Mouse (Mus musculus): Measurements from ENCODE around the gene Nudt19. TPM values are rescaled to one million over a fixed set of nuclear protein-coding genes. Genes with fewer than 3 reads are reported as not detected.
"Not testable (repeated sequence)": the region's sequence is repeated elsewhere in the genome, so short reads cannot be mapped to it uniquely, and the experiment has no call there.

Nudt19 gene
- polyA plus RNA-seq, 1 experiment from 2014 or later: 117 TPM

GRCm38 (mm10) chr7:35582719-35583118 lies 26.6 kb upstream of the Nudt19 start:
- ATAC-seq (replicated peaks; ENCODE audit: low FRiP score, low TSS enrichment, low read depth) (no peak), DNase-seq (ENCODE audit: low spot score) (no peak)
- Histone ChIP-seq H3K27me3 (replicated peaks; ENCODE audit: control insufficient read depth, insufficient read depth, low read length) (peaks cover 22% of the 10 kb centered on the region), H3K36me3 (ENCODE audit: control insufficient read depth, insufficient read depth, low read length) (no peaks in the 10 kb centered on the region), H3K27ac (ENCODE audit: low read depth) (no peak overlapping the region), H3K4me2 (ENCODE audit: low read length) (no peak overlapping the region), H3K4me3 (ENCODE audit: low read depth, low read length) (no peak overlapping the region), H3K9me3 (ENCODE audit: control insufficient read depth, low read length) (no peaks in the 10 kb centered on the region), H3K4me1 (replicated peaks; ENCODE audit: control insufficient read depth, insufficient read depth, low read length) (peaks cover 6% of the 10 kb centered on the region), H3K9ac (ENCODE audit: low read length) (no peak overlapping the region)
- WGBS: 67% methylated on average over 5 of the region's 5 CpGs

GRCm38 (mm10) chr7:35579849-35580248 lies 23.7 kb upstream of the Nudt19 start:
- Histone ChIP-seq H3K9me3 (ENCODE audit: control insufficient read depth, low read length) (no peaks in the 10 kb centered on the region), H3K27ac (ENCODE audit: low read depth) (no peak overlapping the region), H3K4me3 (ENCODE audit: low read depth, low read length) (no peak overlapping the region), H3K4me2 (ENCODE audit: low read length) (no peak overlapping the region), H3K27me3 (replicated peaks; ENCODE audit: control insufficient read depth, insufficient read depth, low read length) (peaks cover 20% of the 10 kb centered on the region), H3K9ac (ENCODE audit: low read length) (no peak overlapping the region), H3K4me1 (replicated peaks; ENCODE audit: control insufficient read depth, insufficient read depth, low read length) (no peaks in the 10 kb centered on the region), H3K36me3 (ENCODE audit: control insufficient read depth, insufficient read depth, low read length) (no peaks in the 10 kb centered on the region)
- DNase-seq (ENCODE audit: low spot score) (peak; percentile 63), ATAC-seq (replicated peaks; ENCODE audit: low FRiP score, low TSS enrichment, low read depth) (no peak)
- 37% methylated on average over 4 of the region's 4 CpGs for WGBS

- H3K4me3 ChIP-seq (ENCODE audit: low read depth, low read length); H3K4me2 ChIP-seq (ENCODE audit: low read length); H3K9me3 ChIP-seq (ENCODE audit: control insufficient read depth, low read length); H3K9ac ChIP-seq (ENCODE audit: low read length); H3K36me3 ChIP-seq (ENCODE audit: control insufficient read depth, insufficient read depth, low read length); H3K27ac ChIP-seq (ENCODE audit: low read depth); H3K27me3 ChIP-seq (replicated peaks; ENCODE audit: control insufficient read depth, insufficient read depth, low read length); DNase-seq (ENCODE audit: low spot score); ATAC-seq (replicated peaks; ENCODE audit: low FRiP score, low TSS enrichment, low read depth); H3K4me1 ChIP-seq (replicated peaks; ENCODE audit: control insufficient read depth, insufficient read depth, low read length): not testable (repeated sequence)
- 28% methylated on average over 6 of the region's 6 CpGs for WGBS
Observed at GRCm38 (mm10) chr7:35570883-35571282, 14.8 kb upstream of the Nudt19 start.

- not testable (repeated sequence) for H3K9me3 ChIP-seq (ENCODE audit: control insufficient read depth, low read length); DNase-seq (ENCODE audit: low spot score); H3K27me3 ChIP-seq (replicated peaks; ENCODE audit: control insufficient read depth, insufficient read depth, low read length); H3K4me3 ChIP-seq (ENCODE audit: low read depth, low read length); H3K4me2 ChIP-seq (ENCODE audit: low read length); H3K27ac ChIP-seq (ENCODE audit: low read depth); H3K9ac ChIP-seq (ENCODE audit: low read length); H3K4me1 ChIP-seq (replicated peaks; ENCODE audit: control insufficient read depth, insufficient read depth, low read length); ATAC-seq (replicated peaks; ENCODE audit: low FRiP score, low TSS enrichment, low read depth); H3K36me3 ChIP-seq (ENCODE audit: control insufficient read depth, insufficient read depth, low read length)
- 86% methylated on average over 4 of the region's 4 CpGs for WGBS
Observed at GRCm38 (mm10) chr7:35569724-35570123, 13.6 kb upstream of the Nudt19 start.

GRCm38 (mm10) chr7:35565965-35566364 lies 9.9 kb upstream of the Nudt19 start:
- H3K27me3 ChIP-seq (replicated peaks; ENCODE audit: control insufficient read depth, insufficient read depth, low read length); ATAC-seq (replicated peaks; ENCODE audit: low FRiP score, low TSS enrichment, low read depth); H3K4me2 ChIP-seq (ENCODE audit: low read length); H3K36me3 ChIP-seq (ENCODE audit: control insufficient read depth, insufficient read depth, low read length); H3K9ac ChIP-seq (ENCODE audit: low read length); H3K27ac ChIP-seq (ENCODE audit: low read depth); H3K4me3 ChIP-seq (ENCODE audit: low read depth, low read length); DNase-seq (ENCODE audit: low spot score); H3K9me3 ChIP-seq (ENCODE audit: control insufficient read depth, low read length); H3K4me1 ChIP-seq (replicated peaks; ENCODE audit: control insufficient read depth, insufficient read depth, low read length): not testable (repeated sequence)
- 73% methylated on average over 13 of the region's 13 CpGs for WGBS

GRCm38 (mm10) chr7:35564872-35565271 lies 8.8 kb upstream of the Nudt19 start:
- H3K4me3 ChIP-seq (ENCODE audit: low read depth, low read length); H3K27ac ChIP-seq (ENCODE audit: low read depth); H3K9me3 ChIP-seq (ENCODE audit: control insufficient read depth, low read length); H3K36me3 ChIP-seq (ENCODE audit: control insufficient read depth, insufficient read depth, low read length); DNase-seq (ENCODE audit: low spot score); ATAC-seq (replicated peaks; ENCODE audit: low FRiP score, low TSS enrichment, low read depth); H3K9ac ChIP-seq (ENCODE audit: low read length); H3K4me2 ChIP-seq (ENCODE audit: low read length); H3K4me1 ChIP-seq (replicated peaks; ENCODE audit: control insufficient read depth, insufficient read depth, low read length); H3K27me3 ChIP-seq (replicated peaks; ENCODE audit: control insufficient read depth, insufficient read depth, low read length): not testable (repeated sequence)
- 85% methylated on average over 10 of the region's 10 CpGs for WGBS

GRCm38 (mm10) chr7:35564067-35564865 lies 8.2 kb upstream of the Nudt19 start:
- no peak for DNase-seq (ENCODE audit: low spot score)

GRCm38 (mm10) chr7:35563071-35563470 lies 7.0 kb upstream of the Nudt19 start:
- H3K9me3 ChIP-seq (ENCODE audit: control insufficient read depth, low read length): no peaks in the 10 kb centered on the region
- H3K27ac ChIP-seq (ENCODE audit: low read depth): no peak overlapping the region
- DNase-seq (ENCODE audit: low spot score): no peak

More at GRCm38 (mm10) chr7:35564067-35564865, 8.2 kb upstream of the Nudt19 start:
- no peak for ATAC-seq (replicated peaks; ENCODE audit: low FRiP score, low TSS enrichment, low read depth)
- no peak overlapping the region for H3K4me2 ChIP-seq (ENCODE audit: low read length)
- no peaks in the 10 kb centered on the region for H3K4me1 ChIP-seq (replicated peaks; ENCODE audit: control insufficient read depth, insufficient read depth, low read length)
- no peak overlapping the region for H3K4me3 ChIP-seq (ENCODE audit: low read depth, low read length)
- H3K27me3 ChIP-seq (replicated peaks; ENCODE audit: control insufficient read depth, insufficient read depth, low read length): no peaks in the 10 kb centered on the region
- H3K9me3 ChIP-seq (ENCODE audit: control insufficient read depth, low read length): no peaks in the 10 kb centered on the region
- H3K36me3 ChIP-seq (ENCODE audit: control insufficient read depth, insufficient read depth, low read length): no peaks in the 10 kb centered on the region
- no peak overlapping the region for H3K9ac ChIP-seq (ENCODE audit: low read length)
- 81% methylated on average over 2 of the region's 2 CpGs for WGBS
- no peak overlapping the region for H3K27ac ChIP-seq (ENCODE audit: low read depth)

GRCm38 (mm10) chr7:35559838-35560237 lies 3.7 kb upstream of the Nudt19 start:
- no peak overlapping the region for H3K4me3 ChIP-seq (ENCODE audit: low read depth, low read length)
- 87% methylated on average over 3 of the region's 3 CpGs for WGBS

More at GRCm38 (mm10) chr7:35563071-35563470, 7.0 kb upstream of the Nudt19 start:
- no peak overlapping the region for H3K4me2 ChIP-seq (ENCODE audit: low read length)
- no peaks in the 10 kb centered on the region for H3K27me3 ChIP-seq (replicated peaks; ENCODE audit: control insufficient read depth, insufficient read depth, low read length)
- H3K9ac ChIP-seq (ENCODE audit: low read length): no peak overlapping the region
- ATAC-seq (replicated peaks; ENCODE audit: low FRiP score, low TSS enrichment, low read depth): no peak
- H3K4me3 ChIP-seq (ENCODE audit: low read depth, low read length): no peak overlapping the region
- no peaks in the 10 kb centered on the region for H3K36me3 ChIP-seq (ENCODE audit: control insufficient read depth, insufficient read depth, low read length)
- H3K4me1 ChIP-seq (replicated peaks; ENCODE audit: control insufficient read depth, insufficient read depth, low read length): no peaks in the 10 kb centered on the region
- 68% methylated on average over 11 of the region's 11 CpGs for WGBS

More at GRCm38 (mm10) chr7:35559838-35560237, 3.7 kb upstream of the Nudt19 start:
- H3K9me3 ChIP-seq (ENCODE audit: control insufficient read depth, low read length): no peaks in the 10 kb centered on the region
- no peaks in the 10 kb centered on the region for H3K36me3 ChIP-seq (ENCODE audit: control insufficient read depth, insufficient read depth, low read length)
- H3K9ac ChIP-seq (ENCODE audit: low read length): no peak overlapping the region
- H3K4me2 ChIP-seq (ENCODE audit: low read length): no peak overlapping the region
- peaks cover 8% of the 10 kb centered on the region for H3K4me1 ChIP-seq (replicated peaks; ENCODE audit: control insufficient read depth, insufficient read depth, low read length)
- ATAC-seq (replicated peaks; ENCODE audit: low FRiP score, low TSS enrichment, low read depth) (no peak), DNase-seq (ENCODE audit: low spot score) (no peak)
- H3K27me3 ChIP-seq (replicated peaks; ENCODE audit: control insufficient read depth, insufficient read depth, low read length): no peaks in the 10 kb centered on the region
- H3K27ac ChIP-seq (ENCODE audit: low read depth): no peak overlapping the region
